Mouse (Mus musculus): ENCODE results near the gene D630023F18Rik.

The D630023F18Rik gene

GRCm38 (mm10) chr1:65113536-65114172 is 9.4 kb downstream of the D630023F18Rik start:
- in situ Hi-C loops (cut with MboI; ENCODE audit: low pct_unique_long_range_greater_than_20kb in 1 of 2, low sequenced_read_pairs in 2 of 2, unreplicated experiment in 1 of 2) = loop anchor here (5.0 kb wide), 1 partner anchor 64 kb away; no protein-coding TSS in a partner anchor

- in situ Hi-C loops (cut with MboI; ENCODE audit: low pct_unique_long_range_greater_than_20kb in 1 of 2, low sequenced_read_pairs in 2 of 2, unreplicated experiment in 1 of 2) = loop anchor here (5.0 kb wide), 1 partner anchor 64 kb away; no protein-coding TSS in a partner anchor
These were observed 10.2 kb downstream of the D630023F18Rik start for GRCm38 (mm10) chr1:65112807-65113196.

GRCm38 (mm10) chr1:65112031-65112806 is 10.8 kb downstream of the D630023F18Rik start:
- in situ Hi-C loops (cut with MboI; ENCODE audit: low pct_unique_long_range_greater_than_20kb in 1 of 2, low sequenced_read_pairs in 2 of 2, unreplicated experiment in 1 of 2) = loop anchor here (5.0 kb wide), 1 partner anchor 65 kb away; no protein-coding TSS in a partner anchor

- in situ Hi-C loops (cut with MboI; ENCODE audit: low pct_unique_long_range_greater_than_20kb in 1 of 2, low sequenced_read_pairs in 2 of 2, unreplicated experiment in 1 of 2) = loop anchor here (5.0 kb wide), 1 partner anchor 67 kb away; no protein-coding TSS in a partner anchor
These were observed 13.1 kb downstream of the D630023F18Rik start for GRCm38 (mm10) chr1:65109756-65110435.

- in situ Hi-C loops (cut with MboI; ENCODE audit: low pct_unique_long_range_greater_than_20kb in 1 of 2, low sequenced_read_pairs in 2 of 2, unreplicated experiment in 1 of 2) = no loop called here
These were observed 13.8 kb downstream of the D630023F18Rik start for GRCm38 (mm10) chr1:65109196-65109595.

GRCm38 (mm10) chr1:65107654-65108279 is 15.2 kb downstream of the D630023F18Rik start:
- in situ Hi-C loops (cut with MboI; ENCODE audit: low pct_unique_long_range_greater_than_20kb in 1 of 2, low sequenced_read_pairs in 2 of 2, unreplicated experiment in 1 of 2) = no loop called here

- in situ Hi-C loops (cut with MboI; ENCODE audit: low pct_unique_long_range_greater_than_20kb in 1 of 2, low sequenced_read_pairs in 2 of 2, unreplicated experiment in 1 of 2) = no loop called here
These were observed 19.7 kb downstream of the D630023F18Rik start, which contains the start of gene Cryga for GRCm38 (mm10) chr1:65103273-65103672. TSS of gene Cryga (minus strand) at chr1:65103373.

GRCm38 (mm10) chr1:65096953-65097352 is 26.1 kb downstream of the D630023F18Rik start:
- in situ Hi-C loops (cut with MboI; ENCODE audit: low pct_unique_long_range_greater_than_20kb in 1 of 2, low sequenced_read_pairs in 2 of 2, unreplicated experiment in 1 of 2) = no loop called here

- in situ Hi-C loops (cut with MboI; ENCODE audit: low pct_unique_long_range_greater_than_20kb in 1 of 2, low sequenced_read_pairs in 2 of 2, unreplicated experiment in 1 of 2) = no loop called here
These were observed 31.4 kb downstream of the D630023F18Rik start for GRCm38 (mm10) chr1:65091566-65091965.

GRCm38 (mm10) chr1:65090370-65090769 is 32.6 kb downstream of the D630023F18Rik start:
- in situ Hi-C loops (cut with MboI; ENCODE audit: low pct_unique_long_range_greater_than_20kb in 1 of 2, low sequenced_read_pairs in 2 of 2, unreplicated experiment in 1 of 2) = no loop called here

- in situ Hi-C loops (cut with MboI; ENCODE audit: low pct_unique_long_range_greater_than_20kb in 1 of 2, low sequenced_read_pairs in 2 of 2, unreplicated experiment in 1 of 2) = no loop called here
These were observed 34.3 kb downstream of the D630023F18Rik start for GRCm38 (mm10) chr1:65088567-65089356.

- in situ Hi-C loops (cut with MboI; ENCODE audit: low pct_unique_long_range_greater_than_20kb in 1 of 2, low sequenced_read_pairs in 2 of 2, unreplicated experiment in 1 of 2) = no loop called here
These were observed 40.8 kb downstream of the D630023F18Rik start, which contains the start of gene Crygb for GRCm38 (mm10) chr1:65082188-65082587. TSS of gene Crygb (minus strand) at chr1:65082288.

- in situ Hi-C loops (cut with MboI; ENCODE audit: low pct_unique_long_range_greater_than_20kb in 1 of 2, low sequenced_read_pairs in 2 of 2, unreplicated experiment in 1 of 2) = no loop called here
These were observed 47.4 kb downstream of the D630023F18Rik start for GRCm38 (mm10) chr1:65075607-65076006.

GRCm38 (mm10) chr1:65073589-65073988 is 49.4 kb downstream of the D630023F18Rik start, which contains the start of gene Crygc:
TSS of gene Crygc (minus strand) at chr1:65073689.
- in situ Hi-C loops (cut with MboI; ENCODE audit: low pct_unique_long_range_greater_than_20kb in 1 of 2, low sequenced_read_pairs in 2 of 2, unreplicated experiment in 1 of 2) = no loop called here

- in situ Hi-C loops (cut with MboI; ENCODE audit: low pct_unique_long_range_greater_than_20kb in 1 of 2, low sequenced_read_pairs in 2 of 2, unreplicated experiment in 1 of 2) = no loop called here
These were observed 55.2 kb downstream of the D630023F18Rik start for GRCm38 (mm10) chr1:65067842-65068241.

GRCm38 (mm10) chr1:65064201-65064600 is 58.8 kb downstream of the D630023F18Rik start:
- in situ Hi-C loops (cut with MboI; ENCODE audit: low pct_unique_long_range_greater_than_20kb in 1 of 2, low sequenced_read_pairs in 2 of 2, unreplicated experiment in 1 of 2) = no loop called here

- in situ Hi-C loops (cut with MboI; ENCODE audit: low pct_unique_long_range_greater_than_20kb in 1 of 2, low sequenced_read_pairs in 2 of 2, unreplicated experiment in 1 of 2) = no loop called here
These were observed 59.7 kb downstream of the D630023F18Rik start, which contains the start of gene Crygd for GRCm38 (mm10) chr1:65063352-65063751. TSS of gene Crygd (minus strand) at chr1:65063452.

Measured in mouse embryonic stem cell (cell line).